Mouse (Mus musculus) liver, adult (tissue): Measurements from ENCODE around the gene Gm44503.

Experiments used
- GATA4 ChIP-seq: IDR thresholded peaks from 2 replicates; pipeline ENCODE4 v1.6.1; 2014; ENCODE audit warnings: mild to moderate bottlenecking, low read length; ENCODE audit not compliant: insufficient replicate concordance

Gm44503 gene

GRCm38 (mm10) chr9:72955546-72955945 is 3.1 kb upstream of the Gm44503 start:
- no peak for TF ChIP-seq GATA4

DNA sequence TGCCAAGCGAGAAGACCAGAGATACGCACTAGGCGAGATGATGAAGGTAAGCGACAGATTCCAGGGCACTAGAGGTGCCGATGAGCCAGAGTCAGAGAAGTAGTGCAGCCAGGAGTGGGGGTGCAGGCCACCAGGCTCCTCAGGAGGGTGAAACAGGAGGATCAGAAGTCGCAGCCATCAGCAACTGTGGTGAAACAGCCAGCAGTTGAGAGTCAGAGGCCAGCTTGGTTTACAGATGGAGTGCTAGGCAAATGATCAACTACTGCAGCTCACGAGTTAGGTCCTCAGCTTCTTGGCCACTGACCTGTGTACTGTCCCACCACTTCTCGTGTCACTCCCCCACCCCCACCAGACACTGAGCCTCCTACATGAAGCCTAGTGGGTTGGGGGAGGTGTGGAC is 2.7 kb downstream of the Gm44503 start:
- no peak for TF ChIP-seq GATA4

DNA sequence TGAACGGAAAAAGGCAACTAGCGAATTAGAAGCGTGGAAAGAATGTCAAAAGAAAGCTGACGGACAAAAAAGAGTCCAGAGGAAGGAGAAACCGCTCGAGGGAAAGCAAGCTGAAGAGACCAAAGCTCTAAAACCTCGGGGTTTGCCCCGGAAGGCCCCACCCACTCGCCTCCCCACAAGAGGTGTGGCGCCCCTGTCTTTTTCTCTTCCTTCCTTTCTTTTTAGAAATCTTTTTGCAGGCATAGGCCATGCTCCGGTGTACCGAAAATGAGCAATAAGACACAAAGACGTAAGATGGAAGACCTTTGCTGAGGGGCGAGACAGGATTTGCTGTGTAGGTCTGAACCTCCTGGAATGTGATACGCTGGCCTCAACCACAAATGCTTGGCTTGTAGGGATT is 3.3 kb downstream of the Gm44503 start:
- no peak for TF ChIP-seq GATA4

DNA sequence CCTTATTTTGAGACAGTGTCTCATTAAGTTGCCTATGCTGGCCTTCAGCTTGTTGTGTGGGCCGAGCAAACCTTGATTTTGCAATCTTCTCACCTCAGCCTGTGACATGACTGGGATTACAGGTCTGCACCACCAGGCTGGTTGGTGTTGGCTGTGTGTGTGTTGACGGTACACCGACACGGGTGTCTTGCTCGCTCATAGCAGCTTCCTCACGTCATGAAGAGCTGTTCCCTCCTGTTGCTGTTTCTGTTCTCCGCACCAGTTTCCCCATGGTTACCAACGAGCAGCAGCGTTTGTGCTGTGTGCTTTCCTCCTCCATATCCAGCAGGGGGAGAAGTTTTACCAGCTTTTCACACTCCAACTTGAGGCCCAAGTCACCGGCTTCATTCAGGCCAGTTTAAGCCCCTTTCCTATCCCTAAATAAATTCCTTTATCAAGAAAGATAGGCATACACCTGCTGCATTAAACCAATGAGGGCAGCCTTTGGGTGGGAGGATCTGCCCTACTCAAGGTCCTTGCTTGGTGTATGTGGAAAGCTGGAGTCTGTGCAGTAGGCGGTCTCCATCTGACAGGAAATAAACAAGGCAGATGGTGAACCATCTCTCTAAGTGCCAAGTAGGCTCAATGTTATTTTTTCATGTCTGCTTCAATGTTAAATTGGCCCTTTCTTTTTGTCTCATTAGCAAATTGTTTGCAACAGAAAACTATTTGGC is 9.9 kb downstream of the Gm44503 start:
- no peak for TF ChIP-seq GATA4

- TF ChIP-seq GATA4: no peak
These were observed 11.2 kb downstream of the Gm44503 start for GRCm38 (mm10) chr9:72969874-72970273.

DNA sequence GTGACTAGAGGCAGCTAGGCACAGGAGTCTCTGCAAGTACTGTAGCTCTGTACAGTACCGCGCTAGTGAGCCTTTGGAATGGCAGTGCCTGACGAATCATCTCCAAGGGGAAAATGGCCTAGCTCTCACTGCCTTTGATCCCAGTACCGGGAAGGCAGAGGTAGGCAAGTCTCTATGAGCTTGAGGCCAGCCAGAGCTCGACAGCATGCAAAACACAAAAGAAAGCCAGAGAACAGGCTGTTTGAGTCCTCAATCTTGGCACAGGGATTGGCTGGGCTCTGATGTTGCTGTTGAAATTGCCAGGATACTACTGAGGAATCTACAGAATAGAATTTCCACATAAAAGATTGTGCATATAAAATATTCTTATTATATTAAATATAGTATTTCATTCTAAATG is 13.8 kb downstream of the Gm44503 start:
- no peak for TF ChIP-seq GATA4

DNA sequence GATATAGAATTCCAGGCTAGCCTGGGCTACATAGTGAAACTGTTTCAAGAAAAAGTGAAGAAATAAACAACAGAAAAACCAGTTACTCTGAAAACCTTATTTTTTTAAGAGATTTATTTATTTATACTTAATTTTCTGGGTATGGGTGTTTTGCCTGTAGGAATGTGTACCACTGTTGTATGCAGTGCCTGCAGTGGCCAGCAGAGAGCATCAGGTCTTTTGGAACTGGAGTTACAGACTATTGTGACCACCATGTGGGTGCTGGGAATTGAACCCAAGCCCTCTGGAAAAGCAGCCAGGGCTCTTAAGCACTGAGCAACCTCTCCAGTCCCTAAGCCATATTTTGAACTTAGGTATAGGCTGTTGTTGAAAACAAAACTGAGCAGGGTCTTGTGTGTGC is 14.3 kb downstream of the Gm44503 start:
- TF ChIP-seq GATA4: no peak

DNA sequence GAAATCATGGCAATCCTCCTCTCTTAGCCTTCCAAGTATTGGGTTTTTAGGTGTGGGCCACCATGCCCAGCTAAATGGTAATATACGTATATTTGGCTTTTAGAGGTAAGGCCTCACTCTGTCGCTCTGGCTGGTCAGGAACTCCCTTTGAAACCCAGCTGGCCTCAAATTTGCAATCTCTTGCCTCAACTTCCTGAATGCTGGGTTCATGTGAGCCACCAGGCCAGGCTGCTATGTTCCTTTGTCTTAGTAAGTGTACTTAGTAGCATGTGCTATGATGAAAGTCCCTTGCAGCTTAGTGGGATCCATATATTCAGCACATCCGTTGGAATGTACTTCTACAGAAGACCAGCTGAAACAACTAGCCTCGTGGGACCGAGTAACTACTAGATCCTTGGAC is 16.1 kb downstream of the Gm44503 start:
- TF ChIP-seq GATA4: no peak

- no peak for TF ChIP-seq GATA4
These were observed 16.6 kb downstream of the Gm44503 start for GRCm38 (mm10) chr9:72975242-72975641.

DNA sequence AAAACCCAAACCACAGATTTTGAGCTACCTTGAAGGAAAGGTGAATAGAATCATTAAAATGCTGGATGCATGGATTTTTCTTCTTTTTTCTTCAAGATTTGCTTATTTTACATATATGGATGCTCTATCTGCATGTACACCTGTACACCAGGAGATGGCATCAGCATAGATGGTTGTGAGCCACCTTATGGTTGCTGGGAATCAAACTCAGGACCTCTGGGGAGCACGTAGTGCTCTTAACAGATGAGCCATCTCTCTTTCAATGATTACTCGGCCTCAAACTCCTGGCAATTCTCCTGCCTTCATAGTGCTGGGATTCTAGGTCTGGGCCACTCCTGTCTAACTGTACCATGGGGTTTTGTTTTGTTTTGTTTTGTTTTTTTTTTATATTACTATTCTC is 24.4 kb downstream of the Gm44503 start:
- no peak for TF ChIP-seq GATA4

DNA sequence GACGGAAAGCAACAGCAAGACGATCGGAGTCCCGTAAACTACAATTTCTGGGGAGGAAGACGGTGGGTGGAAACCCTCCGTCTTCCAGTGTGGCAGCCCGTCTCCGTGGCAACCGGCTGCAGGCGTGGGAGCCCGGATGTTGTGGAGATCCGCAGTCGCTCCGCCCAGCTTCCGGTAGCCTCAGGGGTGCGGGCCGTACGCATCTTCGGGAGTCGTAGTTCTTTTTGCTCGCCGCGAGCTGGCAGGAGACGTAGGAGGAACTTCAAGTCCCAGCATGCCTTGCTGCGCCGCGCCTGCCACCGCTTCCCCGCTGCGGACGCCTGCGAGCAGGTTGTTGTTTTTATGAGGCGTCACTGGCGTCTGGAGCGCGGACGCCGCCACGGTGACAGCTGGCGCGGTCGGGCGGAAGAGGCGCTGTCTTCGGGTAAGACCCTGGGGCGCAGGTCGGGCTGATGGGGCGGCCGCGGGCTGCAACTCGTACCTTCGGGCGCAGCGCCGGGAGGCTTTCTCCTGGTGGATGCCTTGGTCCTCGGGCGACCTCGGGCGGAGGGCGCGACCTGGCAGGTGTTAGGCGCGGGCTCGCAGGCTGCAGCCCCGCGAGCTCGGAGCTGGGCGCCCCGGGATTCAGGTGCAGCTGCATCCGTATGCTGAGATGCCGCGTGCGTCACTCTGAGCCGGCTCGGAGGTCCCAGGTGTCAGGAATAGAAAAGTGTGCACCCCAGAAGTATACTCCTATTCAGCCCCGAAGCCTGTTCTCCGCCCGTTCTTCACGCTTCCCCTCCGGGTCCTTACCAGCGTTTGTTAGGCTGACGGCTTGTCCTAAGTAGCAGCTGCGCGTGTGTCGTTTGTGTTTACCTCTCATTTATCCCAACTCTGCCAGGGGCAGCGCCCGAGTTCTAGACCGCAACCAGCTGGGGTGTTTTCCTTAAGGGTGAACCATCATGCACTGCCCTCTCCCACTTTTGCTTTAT is 26.9 kb downstream of the Gm44503 start, which contains the start of the genes Ccpg1os and Ccpg1:
Gene Ccpg1os (minus strand): TSS at position 133 of the 971 bp plus-strand sequence.
Gene Ccpg1 (plus strand): TSS at position 180 of the 971 bp plus-strand sequence.
- peak; percentile 58; the same call in 1 of the 2 replicates for TF ChIP-seq GATA4

DNA sequence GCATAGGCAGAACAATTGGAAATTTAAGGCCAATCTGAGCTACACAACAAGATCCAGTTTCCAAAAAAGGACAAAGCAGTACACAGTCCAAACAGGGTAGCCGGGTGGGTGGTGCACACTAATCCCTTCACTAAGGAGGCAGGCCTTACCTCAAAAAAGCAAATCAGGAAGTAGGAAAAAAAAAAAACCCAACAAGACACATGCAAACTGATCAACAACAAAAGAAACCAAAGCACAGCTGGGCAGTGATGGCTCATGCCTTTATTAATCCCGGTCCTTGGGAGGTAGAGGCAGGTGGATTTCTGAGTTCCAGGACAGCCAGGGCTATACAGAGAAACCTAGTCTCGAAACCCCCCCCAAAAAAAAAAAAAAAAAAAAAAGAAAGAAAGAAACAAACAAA is 29.1 kb downstream of the Gm44503 start:
- no peak for TF ChIP-seq GATA4

DNA sequence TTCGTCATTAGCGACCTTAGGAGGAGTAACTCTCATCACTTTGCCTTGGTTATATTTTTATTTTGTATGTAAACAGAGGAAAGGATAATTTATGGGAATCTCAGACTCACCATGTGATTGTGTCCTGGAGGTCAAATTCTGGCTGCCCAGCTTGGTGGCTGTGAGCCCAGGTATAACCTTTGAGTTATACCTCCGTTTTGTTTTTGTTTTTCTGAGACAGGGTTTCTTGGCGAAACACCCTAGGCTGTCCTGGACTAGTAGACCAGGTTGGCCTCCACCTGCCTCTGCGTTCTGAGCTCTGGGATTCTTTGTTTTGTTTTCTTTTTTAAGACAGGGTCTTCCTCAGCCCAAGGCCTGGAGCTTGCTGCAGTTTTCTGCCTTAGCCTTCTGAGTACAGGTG is 30.1 kb downstream of the Gm44503 start:
- no peak for TF ChIP-seq GATA4

GRCm38 (mm10) chr9:72991420-72991819 is 32.8 kb downstream of the Gm44503 start:
- no peak for TF ChIP-seq GATA4

- no peak for TF ChIP-seq GATA4
These were observed 33.9 kb downstream of the Gm44503 start for GRCm38 (mm10) chr9:72992576-72992975.

DNA sequence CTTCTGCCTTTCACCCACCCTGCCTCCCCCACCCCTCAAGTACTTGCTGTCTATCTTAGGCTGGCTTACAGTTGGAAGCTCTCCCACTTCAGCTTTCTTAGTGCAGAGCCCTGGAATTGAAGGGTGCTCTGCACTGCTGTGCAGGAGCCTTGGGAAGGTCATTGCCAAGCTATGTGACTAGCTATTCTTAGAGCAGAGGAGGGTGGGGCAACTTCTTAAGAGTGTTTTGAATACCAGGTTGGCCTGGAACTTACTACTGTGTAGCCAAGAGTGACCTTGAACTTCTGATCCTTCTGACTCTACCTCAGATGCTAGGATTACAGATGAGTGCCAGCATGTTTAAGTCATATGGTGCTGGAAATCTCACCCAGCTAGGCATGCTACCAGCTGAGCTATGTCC is 37.5 kb downstream of the Gm44503 start:
- TF ChIP-seq GATA4: no peak
